Mouse (Mus musculus): ENCODE measurements at regions not wholly inside any gene's neighbourhood (a gene's known extent, or its start where the extent isn't known, plus 50 kb on each side); places are given as distances from the start of the nearest gene placed in this dataset.

DNA sequence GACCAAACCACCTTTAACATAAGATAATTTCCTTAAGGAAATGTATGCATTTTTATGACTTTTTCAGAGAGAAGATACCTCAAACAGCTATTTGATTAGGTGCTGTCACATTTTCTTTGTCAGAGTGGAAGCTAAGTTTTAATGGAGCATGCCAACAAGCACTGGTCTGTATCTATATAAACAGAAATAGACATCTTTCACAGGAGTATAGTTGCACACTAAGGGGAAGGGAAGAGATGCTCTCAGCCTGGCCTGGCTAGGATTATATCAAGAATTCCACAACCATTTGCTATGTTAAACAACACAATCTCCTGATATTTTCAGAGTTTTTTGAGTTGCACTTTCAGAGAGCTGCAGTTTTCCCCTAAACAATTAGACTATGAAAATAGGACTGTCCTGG lies 638.1 kb downstream of the Cetn3 start:
- TF ChIP-seq CTCF (IDR thresholded peaks at IDR 0.05; ENCODE audit: extremely low read depth, insufficient read length, insufficient replicate concordance, low read depth, low read length) (no peak), POLR2A (IDR thresholded peaks at IDR 0.05; ENCODE audit: low read depth, low read length) (no peak)
